Mouse (Mus musculus) forelimb bud, embryonic 11.5 days (tissue): ENCODE data around the gene Gfpt2.
"Not testable (repeated sequence)": the region's sequence is repeated elsewhere in the genome, so short reads cannot be mapped to it uniquely, and the experiment has no call there.

Experiments
- DNase-seq: peaks from one replicate; pipeline ENCODE4 v3.0.0-alpha.2; 2012; ENCODE audit warnings: low read depth, low spot score

The Gfpt2 gene

DNA sequence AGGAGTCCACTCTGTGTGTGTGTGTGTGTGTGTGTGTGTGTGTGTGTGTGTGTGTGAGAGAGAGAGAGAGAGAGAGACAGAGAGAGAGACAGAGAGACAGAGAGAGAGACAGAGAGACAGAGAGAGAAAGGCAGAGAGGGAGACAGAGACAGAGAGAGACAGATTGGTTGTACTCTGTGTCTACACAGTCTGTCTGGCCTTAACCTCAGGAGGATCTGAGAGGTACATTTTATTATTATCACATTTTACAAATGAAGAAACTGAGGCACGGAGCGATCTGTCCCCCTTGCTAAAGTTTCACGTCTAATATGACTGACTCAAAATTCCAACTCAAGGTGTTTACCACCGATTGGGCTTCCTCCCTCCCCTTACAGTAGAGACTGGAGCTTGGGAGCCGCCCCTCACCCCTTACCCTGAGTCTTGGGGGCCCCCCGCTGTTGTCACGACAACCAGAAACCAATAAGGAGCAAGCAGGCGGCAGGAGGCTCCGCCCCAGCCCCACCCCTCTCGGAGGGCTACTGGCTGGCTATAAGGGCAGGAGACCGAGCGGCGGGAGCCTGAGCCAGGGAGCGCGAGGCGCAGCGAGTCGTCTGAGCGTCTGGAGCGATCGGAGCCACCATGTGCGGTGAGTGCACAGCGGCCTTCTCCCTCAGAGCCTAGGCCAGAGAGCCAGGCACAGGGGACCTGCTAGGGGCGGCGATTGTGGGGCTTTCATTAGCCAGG, at the start of gene Gfpt2:
Gfpt2 (plus strand) TSS at position 560 of the 723 bp plus-strand sequence.
- DNase-seq = peak; percentile 91

DNA sequence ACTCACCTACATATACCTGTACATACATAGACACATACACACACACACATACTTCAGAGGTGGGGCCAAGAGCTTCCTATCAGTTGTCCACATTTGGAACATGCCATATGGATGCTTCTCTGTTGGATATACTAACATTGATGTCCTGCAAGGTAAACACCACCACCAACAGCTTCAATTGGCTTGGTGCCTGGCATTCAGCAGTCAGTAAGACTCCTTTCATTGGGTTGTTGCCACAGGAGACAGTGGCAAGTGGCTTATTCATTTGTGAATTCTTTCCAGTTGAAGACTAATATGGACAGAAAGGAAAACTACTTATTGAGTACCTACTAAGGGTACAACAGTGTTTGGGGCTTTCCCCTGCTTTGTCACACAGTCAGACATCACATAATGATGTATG, 49.0 kb upstream of the Gfpt2 start:
- no peak for DNase-seq

DNA sequence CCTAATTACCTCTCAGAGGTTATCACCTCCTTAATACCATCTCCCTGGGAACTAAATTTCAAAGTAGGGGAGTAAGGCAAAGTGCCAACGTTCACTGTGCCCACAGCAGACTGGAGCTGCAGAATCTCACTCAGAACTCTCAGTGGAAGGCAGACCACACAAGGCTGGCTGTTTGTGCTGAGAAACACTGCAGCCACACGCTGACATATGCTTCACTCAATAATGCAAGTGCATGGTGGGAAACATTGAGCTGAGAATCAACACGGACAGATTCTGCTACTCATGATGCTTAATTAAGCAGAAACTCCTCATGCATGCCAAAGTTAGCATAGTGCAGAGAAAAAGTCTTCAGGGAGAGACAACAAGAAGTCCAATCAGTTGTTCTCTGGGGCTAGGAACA, 48.1 kb upstream of the Gfpt2 start:
- no peak for DNase-seq

DNA sequence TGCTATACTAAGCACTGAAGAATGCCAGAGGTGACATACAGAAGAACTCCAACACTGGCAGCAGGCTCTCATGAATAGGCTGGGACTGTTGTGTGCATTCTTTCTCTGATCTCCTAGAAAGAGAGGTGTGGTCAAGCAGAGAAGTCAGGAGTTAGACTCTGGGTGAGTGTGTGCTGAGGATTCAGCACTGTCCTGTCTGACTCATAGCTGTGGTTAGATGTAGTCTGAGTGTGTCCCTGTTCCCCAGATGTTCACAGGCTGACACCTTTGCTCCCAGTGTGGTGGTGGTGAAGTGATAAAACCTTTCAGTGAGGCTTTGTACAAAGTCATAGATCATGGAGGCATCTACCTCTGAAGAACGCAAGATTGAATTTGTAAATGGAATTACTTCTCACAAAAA, 47.2 kb upstream of the Gfpt2 start:
- no peak for DNase-seq

DNA sequence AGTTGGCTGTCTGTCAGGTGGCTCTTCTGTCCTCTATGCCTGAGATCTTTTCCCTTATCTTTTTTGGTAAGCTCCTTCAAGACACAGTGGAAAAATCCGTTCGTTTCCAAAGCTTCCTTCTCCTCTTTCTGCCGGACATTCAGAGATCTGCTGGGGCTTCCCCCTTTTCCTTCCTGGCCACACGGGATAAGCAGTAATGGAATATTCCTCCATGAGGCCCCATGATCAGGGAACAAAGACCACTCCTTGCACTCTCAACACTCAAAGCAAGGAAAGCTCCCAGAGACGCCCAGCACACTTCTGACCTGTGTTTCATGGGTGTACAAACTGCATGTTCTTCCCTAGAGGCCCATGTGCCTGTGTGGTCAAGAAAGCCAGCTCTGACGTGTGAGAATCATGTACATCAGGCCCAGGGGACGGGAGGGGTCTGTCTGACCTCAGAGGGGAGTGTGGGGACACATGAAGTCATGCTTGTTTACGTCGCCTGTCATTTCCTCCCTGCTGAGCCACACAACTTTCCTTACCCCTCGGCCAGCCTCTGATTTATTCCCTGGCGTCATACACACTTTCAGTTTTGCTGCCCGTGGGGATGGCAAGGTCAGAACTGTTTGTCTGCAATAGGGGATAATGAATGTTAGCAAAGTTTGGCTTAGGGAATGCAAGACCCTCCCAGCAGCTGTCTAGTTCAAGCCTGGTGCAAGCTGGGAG, 38.9 kb upstream of the Gfpt2 start:
- DNase-seq = no peak

DNA sequence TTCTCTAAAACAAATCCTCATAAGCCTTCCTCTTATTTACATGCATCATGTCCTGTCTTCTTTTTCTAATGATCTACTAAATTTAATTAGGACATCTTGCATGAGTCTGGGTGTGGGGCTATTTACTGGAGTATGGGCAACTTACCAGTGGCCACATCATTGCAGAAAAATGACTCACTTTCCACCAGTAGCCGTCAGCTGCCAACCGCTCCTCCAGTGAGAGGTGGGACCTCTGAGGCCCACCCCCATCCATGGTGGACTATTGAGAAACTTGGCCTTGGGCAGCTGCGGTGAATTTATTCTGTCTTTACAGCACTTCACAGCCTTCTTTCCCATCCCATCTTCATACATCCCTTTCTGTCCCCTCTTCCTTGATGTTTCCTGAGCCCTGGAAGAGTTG, 35.9 kb upstream of the Gfpt2 start:
- DNase-seq = no peak

DNA sequence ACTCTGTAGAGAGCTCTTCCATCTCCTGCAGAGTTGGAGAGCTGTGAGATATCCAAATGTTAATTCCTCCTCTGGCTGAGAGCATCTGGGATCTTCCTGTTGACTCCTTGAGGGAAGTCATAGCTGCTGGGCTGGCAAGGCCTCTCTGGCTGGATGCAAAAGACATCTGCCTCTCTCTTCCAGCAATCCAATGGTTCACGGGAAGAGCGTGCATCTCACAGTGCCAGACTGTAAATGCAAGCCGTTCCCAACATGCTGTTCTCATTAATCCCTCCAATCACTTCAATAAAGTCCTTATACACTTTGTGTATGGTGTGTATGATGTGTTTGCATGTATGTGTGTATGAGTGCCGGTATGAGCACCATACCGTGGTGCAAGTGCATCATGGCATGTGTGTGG, 32.8 kb upstream of the Gfpt2 start:
- DNase-seq = no peak

DNA sequence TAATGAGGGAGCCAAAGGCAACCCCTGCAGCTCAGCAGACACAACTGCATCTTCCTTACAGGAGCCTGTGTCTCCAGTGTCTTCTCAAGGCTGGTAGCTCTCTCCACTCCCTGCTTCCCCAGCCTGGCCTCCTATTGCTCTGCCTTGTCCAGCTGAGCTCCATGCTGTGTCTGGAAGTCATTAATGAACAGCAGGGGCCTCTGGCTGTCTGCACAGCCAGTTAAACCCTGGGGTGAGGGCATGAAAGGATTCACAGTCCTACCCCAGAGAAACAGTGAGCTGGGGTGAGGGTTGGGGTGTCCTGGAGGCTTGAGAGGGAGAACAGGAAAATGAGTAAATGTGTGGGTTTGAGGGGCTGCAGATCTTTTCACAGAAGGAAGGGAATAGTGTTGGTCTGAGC, 30.4 kb upstream of the Gfpt2 start:
- peak; percentile 49 for DNase-seq

DNA sequence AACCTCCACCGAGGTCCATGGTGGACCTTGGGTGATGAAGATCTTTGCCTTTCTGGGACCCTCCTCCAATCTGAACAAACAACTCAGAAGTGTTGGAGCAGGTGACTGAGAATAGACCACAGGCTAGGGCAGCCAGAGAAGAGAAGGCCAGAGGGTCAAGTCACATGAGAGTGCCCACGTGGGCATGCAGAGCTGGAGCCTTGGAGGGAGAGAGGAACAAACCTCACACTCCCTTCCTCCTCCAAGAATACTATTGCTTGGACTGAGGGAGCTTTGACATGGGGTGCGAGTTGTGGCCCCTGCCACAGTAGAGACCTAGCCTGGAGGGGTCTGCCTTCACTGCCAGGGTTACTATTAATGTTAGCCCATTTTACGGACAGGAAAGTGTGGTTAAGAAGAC, 30.0 kb upstream of the Gfpt2 start:
- peak; percentile 30 for DNase-seq

DNA sequence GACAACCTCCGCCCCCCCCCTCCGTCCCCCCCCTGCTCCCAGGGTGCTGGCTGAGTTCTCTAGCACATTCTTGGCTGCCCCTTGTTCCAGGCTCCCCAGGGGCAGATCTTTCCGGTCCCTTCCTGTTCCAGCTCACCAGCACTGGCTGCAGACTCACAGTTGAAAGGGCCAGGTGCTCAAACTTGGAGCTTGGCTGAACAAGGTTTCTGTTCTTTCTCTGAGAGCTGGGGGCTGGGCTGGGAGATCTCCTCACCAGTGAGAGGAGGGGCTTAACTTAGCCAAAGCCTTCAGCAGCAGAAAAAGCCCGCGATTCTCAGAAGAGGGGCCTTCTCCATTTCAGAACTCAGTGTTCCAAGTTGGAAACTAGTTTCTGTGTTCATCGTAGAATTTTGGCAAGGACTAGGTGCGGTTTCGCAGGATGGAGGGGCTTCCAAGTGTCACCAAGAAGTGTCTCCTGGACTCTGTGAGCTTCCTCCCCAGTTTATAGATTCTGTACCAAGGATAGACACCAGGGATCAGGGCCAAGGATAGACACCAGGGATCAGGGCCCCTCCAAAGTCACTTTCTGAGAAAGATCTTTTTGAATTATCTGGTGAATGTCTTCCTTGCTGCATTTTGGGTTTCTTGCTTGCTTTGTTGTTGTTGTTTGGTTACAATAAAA, 29.2 kb upstream of the Gfpt2 start:
- DNase-seq = peak; percentile 87

DNA sequence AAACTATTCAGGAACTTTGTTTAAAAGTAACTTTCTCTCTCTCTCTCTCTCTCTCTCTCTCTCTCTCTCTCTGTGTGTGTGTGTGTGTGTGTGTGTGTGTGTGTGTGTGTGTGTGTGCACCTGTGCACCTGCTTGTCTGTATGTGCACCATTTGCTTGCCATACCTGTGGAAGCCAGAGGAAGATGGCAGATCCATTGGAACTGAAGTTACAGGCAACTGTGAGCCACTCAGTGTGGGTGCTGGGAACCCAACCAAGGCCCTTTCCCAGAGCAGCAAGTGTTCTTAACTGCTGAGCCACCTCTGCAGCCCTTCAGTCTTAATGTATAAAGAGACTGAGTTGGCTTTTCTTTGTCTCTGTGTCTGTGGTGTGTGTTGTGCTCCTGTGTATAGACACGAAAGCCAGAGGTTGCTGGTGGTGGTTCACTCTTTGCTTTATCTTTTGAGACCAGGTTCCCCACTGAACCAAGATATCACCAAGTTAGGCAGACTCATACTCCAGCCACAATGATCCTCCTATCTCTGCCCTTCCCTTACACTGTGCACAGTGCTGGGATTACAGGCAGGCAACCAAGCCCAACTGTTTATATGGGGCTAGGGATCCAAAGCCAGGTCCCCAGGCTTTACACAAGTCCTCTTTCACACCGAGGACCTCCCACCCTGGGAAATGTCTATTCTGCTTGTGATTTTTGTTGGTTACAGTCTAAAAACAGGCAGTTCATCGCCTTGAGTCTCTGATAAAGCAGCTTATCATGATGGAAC, 28.4 kb upstream of the Gfpt2 start:
- DNase-seq = no peak

DNA sequence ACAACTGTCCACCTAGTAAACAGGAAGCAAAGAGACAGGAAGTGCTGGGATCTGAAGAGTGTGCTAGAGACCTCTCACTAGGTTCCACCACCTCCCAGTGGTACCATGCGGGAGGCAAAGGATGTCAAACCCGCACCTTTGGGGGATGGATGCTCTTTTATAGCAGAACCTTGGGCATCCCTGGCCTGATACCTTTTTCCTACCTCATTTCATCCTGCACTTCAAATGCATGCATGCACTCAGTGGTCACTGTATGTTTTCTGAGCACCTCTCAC, 27.9 kb upstream of the Gfpt2 start:
- no peak for DNase-seq

DNA sequence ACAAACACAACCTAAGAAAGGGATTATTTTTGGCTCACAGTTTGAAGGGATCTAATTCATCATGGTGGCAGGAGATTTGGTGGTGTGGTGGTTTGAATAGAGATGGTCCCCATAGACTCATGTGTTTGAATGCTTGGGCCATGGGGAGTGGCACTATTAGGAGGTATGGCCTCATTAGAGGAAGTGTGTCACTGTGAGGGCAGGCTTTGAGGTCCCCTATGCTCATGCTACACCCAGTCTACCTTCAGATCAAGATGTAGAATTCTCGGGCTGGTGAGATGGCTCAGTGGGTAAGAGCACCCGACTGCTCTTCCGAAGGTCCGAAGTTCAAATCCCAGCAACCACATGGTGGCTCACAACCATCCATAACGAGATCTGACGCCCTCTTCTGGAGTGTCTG, 26.5 kb upstream of the Gfpt2 start:
- DNase-seq = not testable (repeated sequence)

DNA sequence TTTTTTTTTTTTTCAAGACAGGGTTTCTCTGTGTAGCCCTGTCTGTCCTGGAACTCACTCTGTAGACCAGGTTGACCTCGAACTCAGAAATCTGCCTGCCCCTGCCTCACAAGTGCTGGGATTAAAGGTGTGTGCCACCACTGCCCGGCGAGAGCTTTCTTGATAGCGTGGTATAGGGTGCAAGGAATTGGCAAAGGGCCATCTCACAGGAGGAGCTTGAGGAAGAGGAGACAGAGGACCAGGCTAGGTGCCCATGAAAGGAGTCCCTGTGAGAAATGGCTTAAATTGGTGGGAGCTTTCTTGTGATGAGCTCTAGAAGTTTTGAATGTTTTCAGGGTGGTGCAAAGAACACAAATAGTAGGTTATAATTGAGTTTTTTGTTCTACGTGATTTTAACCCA, 25.2 kb upstream of the Gfpt2 start:
- DNase-seq = no peak

DNA sequence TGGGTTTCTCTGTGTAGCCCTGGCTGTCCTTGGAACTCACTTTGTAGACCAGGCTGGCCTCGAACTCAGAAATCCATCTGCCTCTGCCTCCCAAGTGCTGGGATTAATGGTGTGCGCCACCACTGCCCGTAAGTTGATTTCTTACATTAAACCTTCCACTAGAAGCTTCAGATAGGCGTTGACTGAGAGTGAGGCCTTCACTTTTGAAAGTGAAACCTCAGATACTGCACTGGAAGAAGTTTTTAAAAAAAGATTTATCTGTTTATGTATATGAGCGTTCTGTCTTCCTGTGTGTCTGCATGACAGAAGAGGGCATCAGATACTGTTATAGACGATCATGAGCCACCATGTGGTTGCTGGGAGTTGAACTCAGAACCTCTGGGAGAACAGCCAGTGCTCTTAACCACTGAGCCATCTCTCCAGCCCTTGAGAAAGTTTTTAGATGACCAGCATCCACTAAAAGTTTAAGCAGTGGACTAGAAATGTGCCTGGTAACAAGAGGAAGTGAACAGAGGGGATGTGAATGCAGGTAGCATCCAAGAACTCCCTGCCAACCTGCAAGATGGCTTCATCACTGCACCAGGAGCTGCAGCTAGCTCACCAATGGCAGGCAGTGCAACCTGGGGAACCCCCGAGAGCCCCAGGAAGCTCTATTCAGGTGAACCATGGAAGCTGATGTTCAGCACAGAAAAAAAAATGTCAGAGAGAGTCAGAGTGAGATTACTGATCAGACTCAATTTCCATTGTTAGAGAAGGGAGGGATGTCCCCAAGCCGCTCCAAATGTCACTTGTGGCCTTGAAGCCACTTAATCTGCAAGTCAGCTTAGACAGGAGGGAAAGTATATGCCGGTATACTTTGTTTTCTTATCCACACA, 23.1 kb upstream of the Gfpt2 start:
- no peak for DNase-seq

DNA sequence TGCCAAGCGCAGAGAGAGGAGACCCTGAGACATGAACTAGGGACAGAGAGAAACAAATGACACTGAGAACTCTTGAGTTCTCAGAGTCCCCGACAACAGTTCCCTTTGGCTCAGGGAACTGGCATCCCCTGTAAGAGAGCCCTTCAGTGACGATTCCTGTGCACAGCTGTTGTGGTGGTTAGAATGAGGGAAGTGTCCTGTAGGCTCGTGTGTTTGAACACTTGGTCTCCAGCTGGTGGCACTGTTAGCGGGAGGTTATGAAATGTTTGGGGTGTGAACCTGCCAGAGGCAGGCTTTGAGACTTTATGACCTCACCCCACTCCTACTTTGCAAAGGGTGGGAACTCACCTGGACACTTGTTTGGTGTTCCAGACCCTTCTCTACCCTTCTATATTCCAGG, 21.7 kb upstream of the Gfpt2 start:
- no peak for DNase-seq

DNA sequence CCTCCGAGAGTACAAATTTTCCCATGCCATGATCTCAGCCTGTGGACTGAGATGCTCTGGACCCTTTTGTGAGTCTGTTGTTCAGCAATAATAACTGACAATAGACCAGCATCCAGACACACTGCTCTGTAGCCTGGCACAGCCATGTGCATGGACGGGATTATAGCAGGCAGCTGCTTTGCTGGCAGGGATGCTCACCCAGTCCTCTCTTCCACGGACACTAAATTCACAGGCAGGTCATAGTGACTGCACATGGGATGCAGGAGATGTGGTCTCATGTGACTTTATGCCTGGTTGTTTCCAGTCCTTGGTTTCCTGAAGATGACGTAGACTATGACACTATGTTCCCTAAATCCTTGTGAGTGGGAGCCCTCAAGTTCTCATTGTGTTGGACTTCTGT, 19.1 kb upstream of the Gfpt2 start:
- DNase-seq = no peak

DNA sequence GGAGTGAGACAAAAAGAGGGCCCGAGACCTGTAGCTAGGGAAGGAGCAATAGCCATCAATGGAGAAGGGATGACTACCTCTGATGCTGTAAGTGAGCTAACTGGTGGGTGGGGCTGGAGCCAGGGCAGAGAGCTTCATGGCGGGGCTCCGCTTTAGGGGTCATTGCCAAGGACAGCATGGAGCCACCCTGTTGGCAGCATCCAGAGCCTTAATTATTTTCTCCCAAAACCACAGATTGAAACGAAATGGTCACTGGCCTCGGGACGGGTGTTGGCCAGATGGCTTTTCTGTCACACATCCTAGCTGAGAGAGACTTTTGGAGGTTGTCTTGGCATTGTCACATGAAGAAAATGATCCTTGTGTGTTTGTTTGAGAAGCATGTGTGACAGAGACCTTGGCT, 15.1 kb upstream of the Gfpt2 start:
- no peak for DNase-seq

DNA sequence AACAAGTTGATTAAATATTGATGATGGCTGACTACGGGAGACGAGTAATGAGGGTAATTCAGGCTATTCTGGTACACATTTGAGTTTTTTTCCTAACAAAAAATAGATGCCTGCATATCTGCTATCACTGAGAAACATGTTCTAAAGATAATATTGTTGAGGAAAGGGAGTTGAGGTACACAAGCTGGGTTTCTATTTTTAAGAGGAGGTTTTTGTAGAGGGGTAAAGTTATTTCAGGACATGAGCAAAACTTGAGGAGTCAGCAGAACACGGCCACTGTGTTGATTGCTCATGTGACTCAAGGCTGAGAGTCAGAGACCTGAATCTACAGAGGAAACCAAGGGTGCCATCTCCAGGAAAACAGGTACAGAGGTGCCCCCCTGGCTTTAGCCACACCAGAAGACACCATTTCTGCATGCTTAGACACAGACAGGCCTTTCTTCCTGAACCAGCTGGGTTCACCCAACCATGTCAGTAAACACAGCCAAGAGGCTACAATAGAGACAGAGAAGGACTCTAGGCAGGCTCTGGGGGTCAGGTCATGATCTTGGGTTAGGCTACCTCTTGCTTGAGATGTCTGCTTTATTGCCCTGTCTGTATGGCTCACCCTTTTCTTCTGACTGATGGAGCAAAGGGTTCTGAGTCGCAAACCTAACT, 13.7 kb upstream of the Gfpt2 start:
- DNase-seq = no peak

DNA sequence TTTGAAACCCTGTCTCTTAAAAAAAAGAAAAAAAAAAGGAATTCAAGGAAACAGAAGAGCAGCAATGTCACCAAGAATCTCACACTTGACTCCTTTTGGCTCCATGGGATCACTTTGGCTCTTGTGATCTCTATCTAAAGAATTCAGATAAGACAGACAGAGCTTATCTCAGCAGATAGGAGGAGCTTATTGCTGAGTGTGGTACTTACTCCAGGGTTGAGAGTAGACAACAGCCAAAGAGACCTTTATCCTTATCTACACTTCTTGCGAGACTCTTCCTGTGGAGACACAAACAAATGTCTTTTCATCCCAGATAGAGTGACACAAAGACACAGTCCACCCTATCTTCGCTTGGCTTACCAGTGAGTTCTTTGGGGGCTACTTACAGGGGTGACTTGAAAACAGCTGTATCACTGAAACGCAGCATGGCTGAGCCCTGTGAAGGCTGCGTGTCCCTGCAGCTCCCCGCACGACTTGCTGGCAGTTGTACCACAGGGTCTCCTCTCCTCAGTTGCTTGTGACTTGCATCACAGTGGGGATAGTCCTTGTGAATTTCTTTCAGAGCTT, 12.1 kb upstream of the Gfpt2 start:
- no peak for DNase-seq

DNA sequence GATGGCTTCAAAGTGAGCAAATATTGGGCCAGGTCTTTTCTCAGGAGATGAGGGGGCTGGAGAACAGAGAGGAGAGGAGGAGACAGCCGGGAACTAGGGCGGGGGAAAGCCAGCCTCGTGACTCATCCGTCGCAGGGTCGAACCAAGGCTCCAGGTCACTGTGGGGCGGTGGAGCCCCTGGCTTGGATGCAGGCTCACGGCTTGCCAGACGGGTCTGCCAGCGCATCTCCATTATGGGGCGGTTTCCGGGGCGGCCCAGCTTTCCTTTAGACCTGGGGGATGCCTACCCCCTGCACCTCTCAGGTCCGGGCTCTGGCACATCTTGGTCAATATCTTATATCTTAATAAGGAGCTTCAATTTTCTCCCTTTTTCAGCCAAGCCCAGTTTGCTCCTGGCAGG, 847 bp upstream of the Gfpt2 start:
- DNase-seq = no peak
